Mouse (Mus musculus) embryonic stem cell, embryonic (primary cell): ENCODE measurements around the gene Slc35g1.

Experiments
- CTCF ChIA-PET, 4 experiments: fragments of 300-600 bp in 2 of 4; fragments of 350-600 bp in 2 of 4; sonication (Branson Sonifier 250); formaldehyde crosslinking; loops; one replicate each; lab custom pipeline; 2022; ENCODE audit warnings: inconsistent platforms in 2 of 4; lab: Charles Lee
- POLR2A ChIA-PET, 4 experiments: fragments of 300-600 bp in 2 of 4; fragments of 350-600 bp in 2 of 4; sonication (Branson Sonifier 250); formaldehyde crosslinking; loops; one replicate each; lab custom pipeline; 2022; ENCODE audit warnings: antibody characterized with exemption in 4 of 4, inconsistent platforms in 1 of 4; lab: Charles Lee

Slc35g1 gene

DNA sequence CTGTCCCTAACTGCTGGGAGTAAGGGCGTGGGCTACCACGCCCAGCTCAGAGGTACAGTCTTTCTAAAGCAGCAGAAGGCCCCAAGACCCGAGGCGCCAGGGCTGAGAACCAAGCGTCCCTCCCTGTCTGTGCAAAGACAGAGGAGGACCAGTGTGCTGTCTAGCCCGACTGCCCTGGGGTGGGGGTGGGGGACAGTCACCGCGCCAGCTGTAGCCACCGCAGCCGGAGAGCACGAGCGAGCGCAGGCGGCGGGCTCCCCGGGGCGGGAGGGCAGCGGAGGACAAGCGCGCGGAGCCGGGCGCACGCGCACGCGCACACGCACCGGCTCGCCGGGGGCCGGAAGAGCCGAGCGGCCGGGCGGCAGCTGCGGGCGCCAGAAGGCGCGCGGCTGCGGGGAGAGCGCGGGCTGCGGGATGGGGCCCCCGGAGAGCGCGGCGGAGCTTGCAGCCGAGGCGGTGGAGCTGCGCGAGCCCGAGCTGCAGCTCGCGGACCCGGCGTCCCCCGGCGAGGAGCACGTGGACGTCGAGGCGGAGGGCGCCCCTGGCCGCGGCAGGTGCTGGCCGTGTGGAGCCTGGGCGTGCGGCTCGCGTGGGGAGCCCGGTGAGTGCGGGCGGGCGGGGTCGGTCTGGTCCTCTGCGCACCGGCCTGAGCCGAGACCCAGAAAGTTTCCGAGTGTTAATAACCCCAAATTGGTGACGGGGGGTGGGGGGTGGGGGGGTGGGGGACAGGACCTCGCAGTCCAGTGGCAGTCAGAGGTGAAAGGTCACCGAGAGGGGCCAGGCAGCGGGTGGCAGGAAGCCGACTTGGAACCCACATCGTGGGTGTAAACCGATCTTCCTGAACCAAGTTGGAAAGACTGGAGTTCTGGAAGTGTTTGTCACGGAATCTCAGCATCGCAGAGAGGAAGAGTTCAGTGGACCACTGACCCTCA lies at the start of gene Slc35g1:
Gene Slc35g1 (plus strand): TSS at position 280 of the 932 bp plus-strand sequence.
- POLR2A ChIA-PET = interaction anchor here (0.5 to 4.4 kb wide), 53 partner anchors 8 to 541 kb away, joined by 3 to 50 read pairs (median 4); no protein-coding TSS in a partner anchor
- CTCF ChIA-PET = interaction anchor here in 3 of 4 experiments (0.5 to 1.8 kb wide), 6 partner anchors 28 to 440 kb away, joined by 3 to 8 read pairs (median 5); no protein-coding TSS in a partner anchor

DNA sequence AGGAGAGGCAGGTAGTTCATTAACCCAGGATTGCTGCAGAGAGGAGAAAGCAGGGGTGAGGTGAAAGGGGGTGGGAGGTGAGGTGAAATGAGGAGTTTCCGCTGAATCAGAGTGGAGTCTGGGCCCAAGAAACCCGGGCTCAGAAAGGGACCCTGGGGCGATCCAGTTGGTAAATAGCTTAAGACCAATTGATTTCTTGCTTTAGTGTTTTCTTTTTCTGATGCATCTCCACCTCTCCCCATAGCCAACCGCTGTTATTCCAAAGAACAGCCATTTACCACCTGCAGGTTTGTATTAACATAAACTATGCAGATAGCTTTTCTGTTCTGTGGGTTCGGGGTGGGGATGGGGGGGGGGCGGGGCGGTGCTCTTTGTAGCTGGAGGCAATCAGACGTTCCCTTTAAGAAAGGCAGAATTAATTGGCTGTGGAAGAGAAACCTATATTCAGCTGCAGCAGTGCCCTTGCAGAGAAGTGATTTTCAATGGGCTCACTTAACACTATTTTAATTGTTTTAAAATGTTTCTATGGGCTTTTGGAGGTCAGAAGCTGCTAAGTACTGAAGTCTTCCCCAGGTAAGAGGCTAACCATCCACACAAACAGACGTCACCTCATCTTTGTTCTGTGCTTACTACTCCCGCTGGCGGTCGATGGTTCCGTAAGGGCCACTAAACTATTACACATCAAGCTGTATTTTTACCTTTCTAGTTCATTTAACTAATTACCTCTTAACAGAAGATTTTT lies 47.3 kb upstream of the Slc35g1 start:
- POLR2A ChIA-PET = interaction anchor here (0.6 to 24.1 kb wide), 47 partner anchors 9 to 313 kb away, joined by 3 to 483 read pairs (median 5); partner anchors contain the start of genes Fra10ac1 (in 1 of the 4), Lgi1 (in 1 of the 4) and Slc35g1 (in 1 of the 4)
- CTCF ChIA-PET = interaction anchor here (0.5 to 1.8 kb wide), 11 partner anchors 14 to 393 kb away, joined by 3 to 11 read pairs (median 4); no protein-coding TSS in a partner anchor

DNA sequence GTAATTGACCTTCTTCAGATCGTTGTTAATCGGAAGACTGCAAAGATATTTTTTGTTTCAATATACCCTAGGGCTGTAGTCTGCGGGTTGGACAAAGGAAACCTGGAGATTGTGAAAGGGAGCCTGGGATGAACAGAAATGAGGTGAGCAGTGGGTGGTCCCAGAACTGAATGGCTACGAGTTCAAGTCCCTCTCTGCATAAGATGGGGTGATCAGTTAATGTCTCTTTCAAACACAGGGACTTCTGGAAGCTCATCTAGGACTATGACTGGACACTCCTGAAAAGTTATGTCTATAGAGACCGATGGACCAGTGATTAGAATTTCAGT lies 46.8 kb upstream of the Slc35g1 start:
- CTCF ChIA-PET = interaction anchor here in 1 of 4 experiments (0.9 to 1.8 kb wide), 6 partner anchors 20 to 394 kb away, joined by 3 to 11 read pairs (median 4); no protein-coding TSS in a partner anchor
- POLR2A ChIA-PET = interaction anchor here (0.6 to 24.1 kb wide), 37 partner anchors 9 to 314 kb away, joined by 3 to 483 read pairs (median 5); partner anchors contain the start of genes Fra10ac1 (in 1 of the 4) and Slc35g1 (in 1 of the 4)

DNA sequence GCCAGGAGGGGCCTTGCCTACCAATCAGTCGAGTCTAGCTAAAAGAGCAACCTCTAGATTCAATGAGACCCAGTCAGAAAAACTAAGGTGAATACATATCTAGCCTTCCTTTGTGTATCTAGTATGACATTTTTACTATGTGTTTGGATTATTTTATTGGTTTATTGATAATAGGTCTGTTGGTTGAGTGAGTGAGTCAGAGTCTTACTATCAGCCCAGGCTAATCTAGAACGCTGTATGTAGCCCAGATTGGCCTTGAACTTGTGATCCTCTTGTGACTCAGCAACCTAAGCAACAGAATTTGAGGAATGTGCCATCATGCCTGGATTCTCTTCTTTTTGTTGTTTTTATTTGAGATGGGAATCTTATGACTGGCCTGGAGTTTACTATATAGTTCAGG lies 44.6 kb upstream of the Slc35g1 start:
- ChIA-PET CTCF (interaction anchor here in 3 of 4 experiments (0.5 to 2.2 kb wide), 3 partner anchors 97 to 1099 kb away, joined by 4 to 6 read pairs (median 5); no protein-coding TSS in a partner anchor), POLR2A (interaction anchor here in 2 of 4 experiments (1.2 to 24.1 kb wide), 5 partner anchors 26 to 129 kb away, joined by 3 to 483 read pairs (median 5); no protein-coding TSS in a partner anchor)

GRCm38 (mm10) chr19:38351728-38352127 lies 44.1 kb upstream of the Slc35g1 start:
- CTCF ChIA-PET = interaction anchor here (0.6 to 3.6 kb wide), 30 partner anchors 9 to 1100 kb away, joined by 3 to 41 read pairs (median 4); partner anchors contain the start of gene Fra10ac1 (in 1 of the 4)
- POLR2A ChIA-PET = interaction anchor here in 3 of 4 experiments (0.6 to 24.1 kb wide), 20 partner anchors 9 to 320 kb away, joined by 3 to 483 read pairs (median 4); partner anchors contain the start of gene Slc35g1 (in 1 of the 3)

DNA sequence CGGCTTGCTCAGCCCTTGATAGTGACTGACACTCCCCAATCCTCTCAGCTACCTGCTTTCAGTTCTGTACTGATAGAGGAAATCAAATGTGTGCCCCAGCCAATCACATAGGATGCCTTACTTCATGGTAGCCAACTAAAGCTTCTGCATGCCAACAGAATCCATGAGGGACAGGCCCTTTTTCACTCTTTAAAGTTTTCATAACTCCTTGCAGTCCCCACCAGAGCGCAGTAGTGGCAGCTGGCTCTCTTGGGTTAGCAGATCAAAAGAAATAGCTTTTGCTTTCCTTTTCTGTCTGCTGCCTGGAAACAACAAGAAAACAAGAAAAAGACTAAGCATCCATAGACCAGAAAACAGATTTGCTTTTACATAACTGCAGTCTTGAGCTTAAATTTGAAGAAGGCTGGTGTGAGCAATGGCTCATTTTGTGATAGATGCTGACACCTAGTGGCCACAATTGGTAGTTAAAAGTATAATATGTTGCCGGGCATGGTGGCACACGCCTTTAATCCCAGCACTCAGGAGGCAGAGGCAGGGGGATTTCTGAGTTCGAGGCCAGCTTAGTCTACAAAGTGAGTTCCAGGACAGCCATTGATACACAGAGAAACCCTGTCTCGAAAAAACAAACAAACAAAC lies 43.2 kb upstream of the Slc35g1 start:
- ChIA-PET POLR2A (interaction anchor here (0.5 to 24.1 kb wide), 36 partner anchors 9 to 825 kb away, joined by 3 to 483 read pairs (median 4); partner anchors contain the start of gene Slc35g1 (in 1 of the 4)), CTCF (interaction anchor here (0.6 to 3.6 kb wide), 73 partner anchors 9 to 793 kb away, joined by 3 to 41 read pairs (median 4); partner anchors contain the start of genes Slc35g1 (in 2 of the 4), Fra10ac1 (in 1 of the 4) and Lgi1 (in 1 of the 4))

- ChIA-PET CTCF (interaction anchor here (0.5 to 3.6 kb wide), 28 partner anchors 12 to 752 kb away, joined by 3 to 46 read pairs (median 4); partner anchors contain the start of gene Fra10ac1 (in 1 of the 4)), POLR2A (interaction anchor here (0.6 to 24.1 kb wide), 16 partner anchors 10 to 259 kb away, joined by 3 to 483 read pairs (median 5); no protein-coding TSS in a partner anchor)
Measured at GRCm38 (mm10) chr19:38354279-38354678, 41.5 kb upstream of the Slc35g1 start.

DNA sequence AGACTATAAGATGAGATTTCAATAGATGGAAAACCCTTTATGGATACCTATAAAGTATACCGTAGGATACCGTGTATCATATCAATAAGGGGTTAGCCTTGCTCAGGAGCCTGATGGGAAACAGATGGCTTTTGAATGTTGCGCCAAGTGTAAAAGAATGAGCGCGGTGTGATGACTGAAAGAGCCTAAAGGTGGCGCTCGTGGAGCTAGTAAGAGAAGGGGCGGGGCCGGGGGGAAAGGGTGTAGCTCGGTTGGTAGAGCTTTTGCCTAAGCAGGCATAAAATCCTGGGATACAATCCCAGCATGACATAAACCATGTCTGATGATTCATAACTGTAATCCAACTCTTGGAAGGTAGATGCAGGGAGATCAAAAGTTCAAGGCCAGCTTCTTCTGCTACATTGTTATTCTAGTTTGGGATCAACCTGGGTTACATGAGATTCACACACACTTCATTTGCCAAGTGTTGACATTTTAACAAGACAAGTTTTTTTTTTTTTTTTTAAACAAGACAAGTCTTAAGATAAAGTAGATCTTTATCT lies 40.9 kb upstream of the Slc35g1 start:
- ChIA-PET CTCF (interaction anchor here (0.5 to 3.6 kb wide), 39 partner anchors 9 to 753 kb away, joined by 3 to 46 read pairs (median 4); partner anchors contain the start of genes Fra10ac1 (in 1 of the 4) and Slc35g1 (in 1 of the 4)), POLR2A (interaction anchor here (0.5 to 24.1 kb wide), 27 partner anchors 9 to 425 kb away, joined by 3 to 483 read pairs (median 4); no protein-coding TSS in a partner anchor)

DNA sequence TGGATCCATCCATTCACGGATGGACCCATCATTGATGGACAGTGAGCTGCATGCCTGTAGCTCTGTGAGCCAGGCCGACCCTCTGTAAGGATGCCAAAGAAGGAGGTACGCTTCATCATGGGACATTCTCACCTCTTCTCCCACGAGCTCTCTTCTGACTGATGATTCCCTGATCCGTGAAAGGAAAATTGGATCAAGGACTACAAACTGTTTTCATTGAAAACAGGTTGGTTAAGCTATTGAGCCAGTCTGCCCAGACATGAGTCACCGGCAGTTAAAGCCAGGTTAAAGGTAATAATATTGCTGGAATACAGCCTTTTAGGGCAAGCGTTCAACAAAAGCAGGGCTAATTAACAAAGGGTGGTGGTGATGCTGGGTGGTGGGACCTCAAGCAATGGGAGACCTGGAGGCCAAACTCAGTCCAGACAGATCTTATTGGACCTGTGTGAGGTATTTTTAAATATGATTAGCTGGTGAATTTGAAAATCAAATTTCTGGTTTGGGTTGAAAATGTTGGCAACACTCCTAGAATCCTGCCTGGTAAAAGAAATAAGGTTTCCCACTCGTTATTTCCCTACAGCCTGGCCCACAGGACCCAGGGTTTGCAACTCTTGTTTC lies 39.5 kb upstream of the Slc35g1 start:
- ChIA-PET CTCF (interaction anchor here in 2 of 4 experiments (0.7 to 2.6 kb wide), 3 partner anchors 8 to 103 kb away, joined by 3 to 8 read pairs (median 4); no protein-coding TSS in a partner anchor), POLR2A (interaction anchor here in 2 of 4 experiments (0.6 to 24.1 kb wide), 7 partner anchors 17 to 572 kb away, joined by 3 to 483 read pairs (median 4); partner anchors contain the start of gene Slc35g1 (in 1 of the 2))

DNA sequence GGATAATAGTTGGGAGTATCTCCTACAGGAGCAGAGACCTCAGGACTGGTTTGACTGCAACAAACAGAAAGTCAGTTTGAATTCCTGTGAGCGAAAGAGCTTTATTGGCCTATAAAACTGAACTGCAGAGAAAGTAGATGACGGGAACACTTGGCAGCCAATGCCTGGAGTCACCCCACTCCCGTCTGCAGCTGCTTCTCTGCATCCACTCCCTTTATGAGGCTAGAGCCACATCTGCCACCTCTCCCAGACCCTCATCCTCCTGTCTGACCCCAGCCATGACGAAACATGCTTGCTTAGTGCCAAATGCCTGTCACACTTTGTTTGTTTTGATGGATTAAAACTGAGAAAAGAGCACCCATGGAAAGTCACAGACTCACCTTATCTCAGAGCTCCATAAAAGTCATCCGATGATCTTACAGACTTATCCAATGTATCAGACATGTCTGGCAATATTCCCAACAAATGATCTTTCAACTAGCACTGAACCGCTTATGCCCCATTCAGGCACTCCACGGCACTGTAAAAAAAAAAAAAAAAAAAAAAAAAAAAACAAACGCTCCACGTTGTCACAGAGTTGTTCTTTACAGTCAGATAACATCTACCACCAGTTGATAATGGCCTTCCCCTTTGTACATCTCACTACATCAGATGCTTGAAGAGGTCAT lies 37.7 kb upstream of the Slc35g1 start:
- CTCF ChIA-PET = interaction anchor here in 2 of 4 experiments (0.6 to 2.6 kb wide), 3 partner anchors 21 to 74 kb away, joined by 3 to 8 read pairs (median 4); no protein-coding TSS in a partner anchor
- POLR2A ChIA-PET = interaction anchor here in 2 of 4 experiments (0.8 to 24.1 kb wide), 4 partner anchors 34 to 98 kb away, joined by 3 to 483 read pairs (median 8); no protein-coding TSS in a partner anchor

DNA sequence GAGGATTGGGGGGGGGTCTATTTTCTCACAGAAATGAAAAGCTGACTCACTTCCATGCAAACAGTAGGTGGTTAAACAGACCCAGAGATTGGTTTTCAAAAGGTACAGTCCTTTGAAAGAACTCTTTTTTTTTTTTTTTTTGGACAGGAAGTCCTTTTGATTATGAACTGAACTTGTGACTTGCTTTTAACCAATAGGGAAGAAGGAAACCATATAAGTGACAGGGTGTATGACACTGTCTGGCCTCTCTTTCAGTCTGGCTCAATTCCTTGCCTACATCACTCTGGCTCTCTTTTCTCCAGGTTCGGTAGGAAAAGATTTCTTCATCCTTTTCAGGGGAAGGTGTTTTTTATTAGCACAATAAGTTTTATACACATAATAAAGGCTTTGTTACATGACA lies 36.5 kb upstream of the Slc35g1 start:
- POLR2A ChIA-PET = interaction anchor here in 2 of 4 experiments (0.6 to 24.1 kb wide), 4 partner anchors 12 to 70 kb away, joined by 3 to 483 read pairs (median 4); no protein-coding TSS in a partner anchor
- CTCF ChIA-PET = interaction anchor here in 2 of 4 experiments (0.6 kb wide), 2 partner anchors 90 to 404 kb away, joined by 3 to 7 read pairs; no protein-coding TSS in a partner anchor

DNA sequence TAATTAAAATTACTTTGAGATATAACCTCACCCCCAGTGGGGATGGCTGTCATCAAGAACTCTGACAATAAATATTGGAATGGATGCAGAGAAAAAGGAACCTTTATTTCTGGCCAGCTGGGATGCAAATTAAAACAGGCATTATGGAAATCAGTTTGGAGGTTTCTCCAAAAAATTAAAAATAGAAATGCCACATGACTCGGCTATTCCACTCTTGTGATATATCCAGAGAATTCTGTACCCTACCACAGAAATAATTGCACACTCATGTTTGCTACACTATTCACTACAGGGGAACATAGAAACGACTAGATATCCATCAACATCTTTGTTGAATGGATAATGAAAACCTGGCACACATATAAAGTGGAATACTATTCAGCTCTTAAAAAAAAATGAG lies 33.9 kb upstream of the Slc35g1 start:
- POLR2A ChIA-PET = interaction anchor here in 1 of 4 experiments (0.9 to 24.1 kb wide), 3 partner anchors 12 to 296 kb away, joined by 3 to 483 read pairs (median 17); no protein-coding TSS in a partner anchor
- CTCF ChIA-PET = interaction anchor here in 1 of 4 experiments (1.1 kb wide), 1 partner anchor 67 kb away, joined by 3 read pairs; no protein-coding TSS in a partner anchor

- ChIA-PET CTCF (interaction anchor here in 3 of 4 experiments (0.6 to 1.2 kb wide), 6 partner anchors 8 to 244 kb away, joined by 3 to 7 read pairs (median 4); partner anchors contain the start of gene Slc35g1 (in 1 of the 3)), POLR2A (interaction anchor here in 3 of 4 experiments (0.6 to 24.1 kb wide), 17 partner anchors 8 to 294 kb away, joined by 3 to 483 read pairs (median 3); partner anchors contain the start of gene Slc35g1 (in 1 of the 3))
Measured at GRCm38 (mm10) chr19:38363358-38363757, 32.4 kb upstream of the Slc35g1 start.

DNA sequence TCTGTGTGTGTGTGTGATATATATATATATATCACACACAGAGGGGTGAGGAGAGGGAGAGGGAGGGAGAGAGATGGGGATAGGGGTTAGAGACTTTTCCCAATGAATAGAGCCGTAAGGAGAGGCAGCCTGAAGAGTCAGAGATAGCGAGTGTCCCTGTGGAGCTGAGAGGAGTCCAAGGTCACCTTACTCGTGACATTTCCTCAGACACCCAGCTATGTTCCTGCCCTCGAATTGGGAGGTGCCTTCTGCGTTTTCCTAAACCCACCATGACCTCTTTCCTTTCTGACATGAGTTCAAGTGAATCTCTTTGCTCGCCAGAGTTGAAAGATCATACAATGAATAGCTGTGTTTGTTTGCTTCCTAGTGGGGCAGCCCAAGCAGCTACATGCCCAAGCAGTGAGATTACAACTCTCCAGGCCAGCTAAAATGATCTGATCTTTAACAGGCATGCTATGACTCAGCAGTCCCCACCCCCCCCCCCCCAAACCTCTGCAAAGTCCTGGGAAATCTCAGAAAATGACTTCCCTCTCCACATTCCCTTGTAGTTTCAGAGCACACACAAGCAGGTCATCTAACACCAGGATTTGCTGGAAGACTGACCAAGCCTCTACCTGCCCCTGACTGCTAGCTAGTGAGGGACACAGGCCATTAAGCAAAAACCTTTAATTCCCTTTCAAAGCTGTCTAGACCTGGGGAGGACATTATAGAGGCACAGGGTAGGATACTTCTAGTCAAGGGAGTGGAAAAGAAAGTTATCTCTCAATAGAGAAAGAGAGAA lies 31.7 kb upstream of the Slc35g1 start:
- ChIA-PET POLR2A (interaction anchor here in 3 of 4 experiments (0.6 to 24.1 kb wide), 31 partner anchors 9 to 496 kb away, joined by 3 to 483 read pairs (median 4); partner anchors contain the start of gene Slc35g1 (in 2 of the 3)), CTCF (interaction anchor here (0.6 to 1.2 kb wide), 10 partner anchors 8 to 762 kb away, joined by 3 to 7 read pairs (median 4); partner anchors contain the start of gene Slc35g1 (in 1 of the 4))
